Mouse (Mus musculus): ENCODE results near the gene Stac3. TPM values are rescaled to one million over a fixed set of nuclear protein-coding genes. Genes with fewer than 3 reads are reported as not detected.

The Stac3 gene
- total RNA-seq, 2 experiments from 2014 or later: 5.0 to 6.4 TPM

GRCm38 (mm10) chr10:127522088-127522581 lies 20.6 kb downstream of the Stac3 start, which contains the start of gene Shmt2:
Gene Shmt2 (minus strand): TSS chr10:127522444.
- peak; percentile 84 to 92 for DNase-seq (ENCODE audit: low spot score in 2 of 2)

GRCm38 (mm10) chr10:127524646-127525255 lies 23.3 kb downstream of the Stac3 start:
- DNase-seq (ENCODE audit: low spot score in 2 of 2): no peak

GRCm38 (mm10) chr10:127526048-127526447 lies 24.6 kb downstream of the Stac3 start:
- no peak for DNase-seq (ENCODE audit: low spot score in 2 of 2)

GRCm38 (mm10) chr10:127526681-127527080 lies 25.2 kb downstream of the Stac3 start:
- DNase-seq (ENCODE audit: low spot score in 2 of 2): no peak

- DNase-seq (ENCODE audit: low spot score in 2 of 2): no peak
Measured at GRCm38 (mm10) chr10:127527481-127527880, 26.0 kb downstream of the Stac3 start.

- DNase-seq (ENCODE audit: low spot score in 2 of 2): no peak
Measured at GRCm38 (mm10) chr10:127530945-127531344, 29.5 kb downstream of the Stac3 start.

GRCm38 (mm10) chr10:127531548-127531947 lies 30.1 kb downstream of the Stac3 start:
- no peak for DNase-seq (ENCODE audit: low spot score in 2 of 2)

- no peak for DNase-seq (ENCODE audit: low spot score in 2 of 2)
Measured at GRCm38 (mm10) chr10:127534036-127534928, 32.8 kb downstream of the Stac3 start, which contains the start of gene Nxph4. Gene Nxph4 (minus strand): TSS chr10:127534559.

- DNase-seq (ENCODE audit: low spot score in 2 of 2): no peak
Measured at GRCm38 (mm10) chr10:127534929-127535384, 33.5 kb downstream of the Stac3 start.

GRCm38 (mm10) chr10:127536586-127537314 lies 35.3 kb downstream of the Stac3 start:
- DNase-seq (ENCODE audit: low spot score in 2 of 2): no peak

- DNase-seq (ENCODE audit: low spot score in 2 of 2): peak; percentile 83 to 88
Measured at GRCm38 (mm10) chr10:127537854-127538583, 36.5 kb downstream of the Stac3 start.

GRCm38 (mm10) chr10:127541510-127541909 lies 40.0 kb downstream of the Stac3 start:
- DNase-seq (ENCODE audit: low spot score in 2 of 2): no peak

GRCm38 (mm10) chr10:127542084-127542483 lies 40.6 kb downstream of the Stac3 start:
- DNase-seq (ENCODE audit: low spot score in 2 of 2): peak in 1 of 2 experiments; percentile 47

GRCm38 (mm10) chr10:127542720-127543119 lies 41.2 kb downstream of the Stac3 start:
- DNase-seq (ENCODE audit: low spot score in 2 of 2): no peak

- no peak for DNase-seq (ENCODE audit: low spot score in 2 of 2)
Measured at GRCm38 (mm10) chr10:127543916-127544315, 42.4 kb downstream of the Stac3 start.

- DNase-seq (ENCODE audit: low spot score in 2 of 2): no peak
Measured at GRCm38 (mm10) chr10:127544375-127544774, 42.9 kb downstream of the Stac3 start.

- no peak for DNase-seq (ENCODE audit: low spot score in 2 of 2)
Measured at GRCm38 (mm10) chr10:127546505-127546904, 45.0 kb downstream of the Stac3 start.

GRCm38 (mm10) chr10:127548236-127548635 lies 46.8 kb downstream of the Stac3 start:
- no peak for DNase-seq (ENCODE audit: low spot score in 2 of 2)

GRCm38 (mm10) chr10:127549892-127550291 lies 48.4 kb downstream of the Stac3 start:
- DNase-seq (ENCODE audit: low spot score in 2 of 2): no peak

GRCm38 (mm10) chr10:127555703-127556102 lies 54.2 kb downstream of the Stac3 start:
- no peak for DNase-seq (ENCODE audit: low spot score in 2 of 2)

GRCm38 (mm10) chr10:127557397-127557796 lies 55.9 kb downstream of the Stac3 start:
- DNase-seq (ENCODE audit: low spot score in 2 of 2): no peak

Measured in layer of hippocampus, postnatal 14 days (tissue).